Mouse (Mus musculus) lung, adult 2 months (tissue): ENCODE measurements around the gene Lamtor3.

ENCODE experiments used
- CTCF ChIP-seq: fragments of 200-500 bp; IDR thresholded peaks from 2 replicates; pipeline ENCODE4 v1.5.1; 2011; ENCODE audit warnings: mild to moderate bottlenecking, low read length, control low read depth; ENCODE audit not compliant: insufficient read depth
- POLR2A ChIP-seq: fragments of 200-500 bp; IDR thresholded peaks from 2 replicates; pipeline ENCODE4 v1.6.1; 2011; ENCODE audit warnings: low read depth, mild to moderate bottlenecking, control low read depth, low read length, borderline replicate concordance; ENCODE audit errors: extremely low read depth

DNA sequence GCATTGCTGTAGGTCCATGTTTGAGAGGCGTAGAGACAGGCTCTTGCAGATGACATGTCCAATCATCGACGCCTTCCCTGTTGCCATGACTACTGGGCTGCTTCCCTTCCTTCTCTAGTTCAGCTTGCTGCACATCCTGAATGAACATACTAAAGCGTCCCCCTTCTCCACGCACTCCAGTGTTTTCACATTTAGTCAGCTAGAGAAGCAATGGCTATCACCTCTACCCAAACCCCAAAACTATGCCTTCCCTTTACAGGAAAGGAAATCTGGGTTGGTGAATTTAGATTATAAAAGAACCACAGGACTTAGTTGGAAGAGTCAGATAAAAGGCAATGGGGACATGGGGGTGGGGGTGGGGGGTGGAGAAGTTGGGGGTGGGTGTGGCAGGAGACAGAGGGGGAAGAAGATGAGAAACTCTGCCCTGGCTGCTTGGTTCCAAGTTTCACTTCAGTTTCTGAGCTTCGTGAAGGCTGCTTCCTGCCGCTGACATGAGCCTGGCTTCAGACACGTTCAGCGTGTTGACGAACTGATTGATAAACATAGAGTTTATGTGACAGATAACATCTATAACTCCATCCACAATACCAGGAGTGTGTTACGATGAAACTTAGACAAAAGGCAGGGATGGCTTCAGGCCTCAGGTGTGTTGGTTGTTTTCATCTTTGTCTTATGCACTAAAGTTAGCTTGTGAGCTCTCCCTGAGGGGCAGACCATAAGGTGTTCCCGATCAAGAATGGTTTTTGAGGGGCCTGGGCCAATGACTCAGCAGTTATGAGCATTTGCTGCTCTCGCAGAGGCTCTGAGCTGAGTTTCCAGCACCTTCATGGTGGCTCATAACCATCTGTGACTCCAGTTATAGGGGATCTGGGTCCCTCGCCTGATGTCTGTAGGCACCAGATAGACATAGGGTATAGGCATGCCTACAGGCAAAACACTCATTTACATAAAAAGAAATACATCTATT is 34.9 kb downstream of the Lamtor3 start:
- TF ChIP-seq POLR2A (no peak), CTCF (no peak)
